Mouse (Mus musculus): Measurements from ENCODE around the gene Sema4b. TPM values are rescaled to one million over a fixed set of nuclear protein-coding genes. Genes with fewer than 3 reads are reported as not detected.

Sema4b gene
- total and polyA plus RNA-seq, 3 experiments = 23.9 to 69.0 (median 26.5) TPM

DNA sequence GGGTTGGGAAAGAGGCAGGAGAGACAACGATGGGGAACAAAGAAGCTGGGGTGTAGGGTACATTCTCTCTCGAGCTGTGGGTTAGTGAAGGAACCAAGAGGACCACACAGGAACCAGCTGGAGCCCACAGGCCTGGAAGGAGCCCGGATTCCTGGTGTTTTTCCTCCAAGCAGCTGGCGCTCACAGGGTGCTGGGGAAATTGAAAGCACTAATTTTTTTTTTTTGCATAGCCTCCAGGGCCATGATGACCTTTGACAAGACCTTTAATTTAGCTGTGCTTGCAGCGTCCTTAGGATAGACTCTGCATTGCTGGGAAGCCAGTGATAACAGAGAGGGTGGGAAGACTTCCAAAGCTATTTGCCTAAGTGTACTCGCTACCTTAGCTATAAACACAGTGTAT lies 1.7 kb upstream of the Sema4b start:
- Histone ChIP-seq H3K36me3 (replicated peaks) (no peaks in the 10 kb centered on the region), H3K4me1 (ENCODE audit: insufficient read depth, low read depth, low read length) (peaks cover 84% of the 10 kb centered on the region), H3K4me3 (ENCODE audit: low read depth, low read length) (no peak overlapping the region), H3K9me3 (replicated peaks) (no peaks in the 10 kb centered on the region), H3K27me3 (ENCODE audit: insufficient read depth, low read length) (no peaks in the 10 kb centered on the region)
- no peak for TF ChIP-seq CTCF (IDR thresholded peaks at IDR 0.05; ENCODE audit: low read depth, low read length)
- no peak for TF ChIP-seq GATA1 (IDR thresholded peaks at IDR 0.05; ENCODE audit: borderline replicate concordance, low read length)
- no peak for TF ChIP-seq GATA2 (IDR thresholded peaks at IDR 0.05; ENCODE audit: borderline replicate concordance, low read depth, low read length)
- no peak for TF ChIP-seq TAL1 (conservative IDR thresholded peaks at IDR 0.05; ENCODE audit: low read depth, low read length)
- no peak for TF ChIP-seq POLR2AphosphoS5 (IDR thresholded peaks at IDR 0.05; ENCODE audit: insufficient replicate concordance, low read depth, low read length)
- no peak for DNase-seq (ENCODE audit: low spot score)
- ATAC-seq (ENCODE audit: extremely low read depth, insufficient number of reproducible peaks, low FRiP score, poor library complexity, severe bottlenecking) = no peak

DNA sequence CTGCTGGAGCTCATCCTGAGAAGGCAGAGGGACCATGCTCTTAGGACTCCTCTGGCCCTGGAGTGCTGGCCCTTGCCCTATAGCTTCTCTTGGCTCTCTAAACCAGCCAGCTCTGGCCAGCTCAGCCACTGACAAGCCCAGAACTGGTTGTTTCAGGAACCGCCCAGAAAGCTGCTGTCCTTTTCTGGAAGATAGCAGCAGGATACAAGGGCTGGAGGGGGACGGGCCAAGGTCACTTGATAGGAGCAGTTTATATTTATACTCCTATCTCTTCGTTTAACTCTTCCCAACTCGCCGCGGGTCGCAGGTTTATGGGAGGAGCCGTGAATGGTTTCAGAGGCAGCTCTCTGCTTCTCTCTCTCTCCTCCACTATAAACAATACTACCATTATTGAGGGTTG lies 620 bp upstream of the Sema4b start:
- Histone ChIP-seq H3K36me3 (replicated peaks) (no peaks in the 10 kb centered on the region), H3K4me3 (ENCODE audit: low read depth, low read length) (peak overlapping the region; percentile 74; the same call in 1 of the 2 replicates), H3K9me3 (replicated peaks) (no peaks in the 10 kb centered on the region), H3K27me3 (ENCODE audit: insufficient read depth, low read length) (no peaks in the 10 kb centered on the region), H3K4me1 (ENCODE audit: insufficient read depth, low read depth, low read length) (peaks cover 83% of the 10 kb centered on the region)
- DNase-seq (ENCODE audit: low spot score) (no peak), ATAC-seq (ENCODE audit: extremely low read depth, insufficient number of reproducible peaks, low FRiP score, poor library complexity, severe bottlenecking) (peak; percentile 42)
- no peak for TF ChIP-seq GATA2 (IDR thresholded peaks at IDR 0.05; ENCODE audit: borderline replicate concordance, low read depth, low read length)
- no peak for TF ChIP-seq TAL1 (conservative IDR thresholded peaks at IDR 0.05; ENCODE audit: low read depth, low read length)
- TF ChIP-seq GATA1 (IDR thresholded peaks at IDR 0.05; ENCODE audit: borderline replicate concordance, low read length) = no peak
- no peak for TF ChIP-seq POLR2AphosphoS5 (IDR thresholded peaks at IDR 0.05; ENCODE audit: insufficient replicate concordance, low read depth, low read length)
- TF ChIP-seq CTCF (IDR thresholded peaks at IDR 0.05; ENCODE audit: low read depth, low read length) = no peak

DNA sequence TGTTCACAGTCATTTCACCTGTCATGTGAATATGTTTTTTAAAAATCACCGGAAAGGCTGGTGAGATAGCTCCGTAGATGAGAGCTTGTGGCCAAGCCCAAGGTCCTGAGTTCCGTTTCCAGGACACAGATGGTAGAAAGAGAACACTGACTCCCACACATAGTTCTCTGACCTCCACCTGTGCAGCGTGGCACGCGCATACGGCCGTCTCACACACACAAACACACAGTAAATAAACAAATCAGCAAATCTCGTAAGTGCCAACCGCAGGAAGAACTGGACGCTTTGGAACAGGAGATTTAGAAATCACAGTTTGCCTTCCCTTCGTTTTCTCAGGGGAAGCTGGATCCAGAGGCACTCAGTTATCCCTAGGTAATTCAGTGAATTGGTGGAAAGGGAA lies 860 bp downstream of the Sema4b start:
- Histone ChIP-seq H3K9me3 (replicated peaks) (no peaks in the 10 kb centered on the region), H3K4me3 (ENCODE audit: low read depth, low read length) (no peak overlapping the region; the same call in 1 of the 2 replicates), H3K4me1 (ENCODE audit: insufficient read depth, low read depth, low read length) (peaks cover 84% of the 10 kb centered on the region), H3K27me3 (ENCODE audit: insufficient read depth, low read length) (no peaks in the 10 kb centered on the region), H3K36me3 (replicated peaks) (no peaks in the 10 kb centered on the region)
- no peak for DNase-seq (ENCODE audit: low spot score)
- no peak for ATAC-seq (ENCODE audit: extremely low read depth, insufficient number of reproducible peaks, low FRiP score, poor library complexity, severe bottlenecking)
- no peak for TF ChIP-seq GATA1 (IDR thresholded peaks at IDR 0.05; ENCODE audit: borderline replicate concordance, low read length)
- no peak for TF ChIP-seq GATA2 (IDR thresholded peaks at IDR 0.05; ENCODE audit: borderline replicate concordance, low read depth, low read length)
- TF ChIP-seq TAL1 (conservative IDR thresholded peaks at IDR 0.05; ENCODE audit: low read depth, low read length) = no peak
- TF ChIP-seq CTCF (IDR thresholded peaks at IDR 0.05; ENCODE audit: low read depth, low read length) = no peak
- TF ChIP-seq POLR2AphosphoS5 (IDR thresholded peaks at IDR 0.05; ENCODE audit: insufficient replicate concordance, low read depth, low read length) = no peak

DNA sequence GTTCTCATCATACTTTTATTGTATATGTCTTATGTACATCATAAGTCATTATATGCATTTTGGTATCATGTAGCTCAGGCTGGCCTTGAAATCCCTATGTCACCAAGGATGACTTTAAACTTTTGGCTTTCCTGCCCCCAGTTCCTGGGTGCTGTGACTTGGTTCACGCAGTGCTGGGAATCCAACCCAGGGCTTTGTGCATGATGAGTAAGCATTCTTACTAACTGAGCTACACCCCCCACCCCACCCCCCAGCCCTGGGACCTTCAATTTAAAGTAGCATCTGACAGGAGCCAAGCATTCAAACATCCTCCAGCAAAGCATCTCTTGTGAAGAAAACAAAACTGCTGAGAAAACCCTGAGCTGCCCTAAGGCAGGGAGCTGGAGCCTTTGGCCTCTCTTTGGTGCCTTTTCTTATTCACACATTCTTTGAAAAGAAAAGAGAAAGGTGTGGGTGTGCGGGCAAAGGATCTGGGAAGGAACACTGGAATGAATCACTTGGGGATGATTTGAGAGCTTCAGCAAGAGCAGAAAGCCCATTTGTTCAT lies 2.0 kb downstream of the Sema4b start:
- H3K4me3 ChIP-seq (ENCODE audit: low read depth, low read length) = no peak overlapping the region
- no peak for DNase-seq (ENCODE audit: low spot score)
- H3K4me1 ChIP-seq (ENCODE audit: insufficient read depth, low read depth, low read length) = peaks cover 87% of the 10 kb centered on the region
- no peaks in the 10 kb centered on the region for H3K36me3 ChIP-seq (replicated peaks)
- no peak for ATAC-seq (ENCODE audit: extremely low read depth, insufficient number of reproducible peaks, low FRiP score, poor library complexity, severe bottlenecking)
- H3K9me3 ChIP-seq (replicated peaks) = no peaks in the 10 kb centered on the region
- TF ChIP-seq TAL1 (conservative IDR thresholded peaks at IDR 0.05; ENCODE audit: low read depth, low read length) = no peak
- H3K27me3 ChIP-seq (ENCODE audit: insufficient read depth, low read length) = no peaks in the 10 kb centered on the region

DNA sequence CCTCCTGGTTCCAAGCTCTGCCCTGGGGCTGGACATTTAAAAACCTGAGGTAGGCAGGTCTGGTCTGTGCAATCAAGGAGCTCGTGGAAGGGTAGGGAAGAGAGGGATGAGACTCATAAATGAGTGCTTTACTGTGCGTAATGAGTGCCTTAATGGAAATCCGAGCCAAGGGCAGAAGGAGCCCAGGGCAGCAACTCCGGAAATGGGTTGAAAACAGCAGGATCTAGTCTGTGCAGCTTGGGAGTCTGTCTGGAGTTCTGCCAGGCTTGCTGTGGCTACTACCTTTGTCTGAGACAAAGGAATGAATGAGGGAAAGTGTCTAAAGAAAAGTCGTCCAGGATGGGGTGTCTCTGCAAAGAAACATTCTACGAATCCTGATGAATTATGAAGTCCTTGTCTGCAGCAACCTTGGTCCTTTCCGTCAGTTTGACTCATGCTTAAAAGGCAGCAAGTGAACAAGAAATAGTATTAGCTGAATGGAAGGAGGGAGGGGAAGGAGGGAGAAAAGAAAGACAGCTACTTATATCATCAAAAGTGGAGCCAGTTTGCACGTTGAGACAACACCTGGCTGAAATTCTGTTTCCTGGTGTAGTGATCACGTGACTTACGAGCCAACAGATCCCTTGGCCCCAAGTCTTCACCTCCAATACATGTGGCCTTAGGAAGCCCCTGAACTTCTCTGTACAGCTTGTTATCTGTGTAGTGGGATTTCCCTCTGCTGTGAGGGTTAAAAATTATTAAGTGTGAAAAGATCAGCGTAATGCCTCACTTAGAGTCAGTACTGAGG lies 2.7 kb downstream of the Sema4b start:
- Histone ChIP-seq H3K27me3 (ENCODE audit: insufficient read depth, low read length) (no peaks in the 10 kb centered on the region), H3K9me3 (replicated peaks) (no peaks in the 10 kb centered on the region), H3K4me1 (ENCODE audit: insufficient read depth, low read depth, low read length) (peaks cover 91% of the 10 kb centered on the region), H3K4me3 (ENCODE audit: low read depth, low read length) (no peak overlapping the region), H3K36me3 (replicated peaks) (peaks cover 3% of the 10 kb centered on the region)
- DNase-seq (ENCODE audit: low spot score) (no peak), ATAC-seq (ENCODE audit: extremely low read depth, insufficient number of reproducible peaks, low FRiP score, poor library complexity, severe bottlenecking) (no peak)
- no peak for TF ChIP-seq CTCF (IDR thresholded peaks at IDR 0.05; ENCODE audit: low read depth, low read length)
- no peak for TF ChIP-seq POLR2AphosphoS5 (IDR thresholded peaks at IDR 0.05; ENCODE audit: insufficient replicate concordance, low read depth, low read length)
- TF ChIP-seq GATA1 (IDR thresholded peaks at IDR 0.05; ENCODE audit: borderline replicate concordance, low read length) = no peak
- TF ChIP-seq TAL1 (conservative IDR thresholded peaks at IDR 0.05; ENCODE audit: low read depth, low read length) = no peak
- no peak for TF ChIP-seq GATA2 (IDR thresholded peaks at IDR 0.05; ENCODE audit: borderline replicate concordance, low read depth, low read length)

DNA sequence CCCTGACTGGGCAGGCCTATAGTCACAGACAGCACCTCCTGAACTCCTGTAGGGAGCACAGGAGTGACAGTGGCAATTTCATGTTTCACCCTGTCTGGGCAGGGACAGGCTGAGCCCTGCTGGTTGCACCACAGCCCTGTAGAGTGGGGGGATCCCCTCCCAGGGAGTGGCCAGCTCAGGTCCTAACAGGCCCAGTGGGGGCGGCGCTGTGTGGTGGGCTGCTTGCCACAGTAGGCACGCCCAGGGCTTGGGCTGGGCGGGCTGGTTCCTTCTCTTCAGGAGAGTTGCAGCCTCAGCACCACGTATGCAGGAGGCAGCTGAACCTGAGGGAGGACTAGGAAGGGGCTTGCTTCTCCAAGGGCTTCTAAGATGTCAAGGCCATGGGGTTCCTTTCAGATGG lies 4.8 kb downstream of the Sema4b start:
- TF ChIP-seq GATA1 (IDR thresholded peaks at IDR 0.05; ENCODE audit: borderline replicate concordance, low read length) (no peak), POLR2AphosphoS5 (IDR thresholded peaks at IDR 0.05; ENCODE audit: insufficient replicate concordance, low read depth, low read length) (no peak), CTCF (IDR thresholded peaks at IDR 0.05; ENCODE audit: low read depth, low read length) (no peak), GATA2 (IDR thresholded peaks at IDR 0.05; ENCODE audit: borderline replicate concordance, low read depth, low read length) (no peak), TAL1 (conservative IDR thresholded peaks at IDR 0.05; ENCODE audit: low read depth, low read length) (no peak)
- H3K4me3 ChIP-seq (ENCODE audit: low read depth, low read length) = peak overlapping the region; percentile 64; the same call in 1 of the 2 replicates
- ATAC-seq (ENCODE audit: extremely low read depth, insufficient number of reproducible peaks, low FRiP score, poor library complexity, severe bottlenecking) (peak; percentile 37; the same call in 1 of the 2 replicates), DNase-seq (ENCODE audit: low spot score) (peak; percentile 84)
- no peaks in the 10 kb centered on the region for H3K27me3 ChIP-seq (ENCODE audit: insufficient read depth, low read length)
- H3K9me3 ChIP-seq (replicated peaks) = no peaks in the 10 kb centered on the region
- H3K4me1 ChIP-seq (ENCODE audit: insufficient read depth, low read depth, low read length) = peaks cover 88% of the 10 kb centered on the region
- peaks cover 5% of the 10 kb centered on the region for H3K36me3 ChIP-seq (replicated peaks)

Data from G1E (cell line).